Mouse (Mus musculus): ENCODE data around the gene Olfr951.

Olfr951 gene

DNA sequence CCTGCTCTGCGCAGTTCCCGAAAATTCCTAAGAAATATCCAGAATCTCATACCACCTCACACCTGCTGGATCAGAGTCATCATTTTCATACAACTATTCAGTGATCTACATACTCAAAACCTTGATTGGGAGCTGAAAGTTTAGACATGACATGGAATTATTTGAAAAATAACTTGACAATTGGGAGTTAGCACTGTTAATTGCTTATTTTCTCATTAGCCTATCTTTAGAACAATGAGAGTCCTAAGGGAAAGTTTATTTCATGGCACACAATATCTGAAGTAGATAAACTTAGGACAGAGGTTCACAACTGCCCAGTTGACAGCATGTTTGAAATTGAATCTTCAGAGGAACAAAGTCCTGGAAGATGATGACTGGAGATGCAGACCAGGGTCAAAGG is at the start of gene Olfr951:
Olfr951 (plus strand) TSS at position 301 of the 400 bp plus-strand sequence.
- no peak for DNase-seq (ENCODE audit: low spot score in 2 of 2)

DNA sequence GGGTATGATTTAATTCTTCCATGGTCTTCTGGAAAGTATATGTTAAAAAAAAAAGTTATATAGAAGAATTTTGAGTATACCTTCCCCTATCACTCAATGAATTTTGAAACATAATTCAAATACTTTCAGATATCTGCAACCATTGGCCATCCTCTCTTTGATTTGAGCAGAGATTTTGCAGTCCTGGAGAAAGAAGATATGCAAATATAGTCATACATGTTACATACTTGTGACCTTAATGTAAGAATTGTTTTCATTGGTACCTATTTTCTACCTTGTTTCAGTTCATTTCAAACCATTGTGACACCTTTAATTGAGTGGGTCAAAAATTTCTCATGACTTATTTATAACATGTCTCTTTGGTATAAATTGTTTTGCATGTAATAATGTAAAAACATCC is 39.8 kb downstream of the Olfr951 start, which contains the start of gene Olfr952:
Olfr952 (minus strand) TSS at position 101 of the 400 bp plus-strand sequence.
- DNase-seq (ENCODE audit: low spot score in 2 of 2), result no peak
